Mouse (Mus musculus): ENCODE results near the gene Rbfox1.

GRCm38 (mm10) chr16:7076305-7076704 lies 1191.2 kb downstream of the Rbfox1 start:
- TF ChIP-seq MEF2A (IDR thresholded peaks at IDR 0.05; ENCODE audit: extremely low read depth, insufficient replicate concordance, low read depth, low read length, poor library complexity, severe bottlenecking) (no peak), JUND (IDR thresholded peaks at IDR 0.05; ENCODE audit: low read depth, low read length) (no peak), POLR2A (IDR thresholded peaks at IDR 0.05; ENCODE audit: control insufficient read depth in 1 of 2, insufficient read depth in 1 of 2, low read depth in 1 of 2, low read length in 2 of 2, poor library complexity in 1 of 2) (no peak), CTCF (IDR thresholded peaks at IDR 0.05 in 2 of 3, conservative IDR thresholded peaks at IDR 0.05 in 1 of 3; ENCODE audit: control insufficient read depth in 1 of 3, insufficient read depth in 1 of 3, low read depth in 2 of 3, low read length in 3 of 3, poor library complexity in 1 of 3, severe bottlenecking in 1 of 3) (no peak), SIN3A (IDR thresholded peaks at IDR 0.05; ENCODE audit: low read length) (no peak)
